Mouse (Mus musculus): Measurements from ENCODE around the gene Crip1. TPM values are rescaled to one million over a fixed set of nuclear protein-coding genes. Genes with fewer than 3 reads are reported as not detected.
A peak's percentile ranks its signal among the peaks of the same experiment; 100 is the strongest.

Gene Crip1
- polyA plus RNA-seq (2014; fragmentation: Nextera tagmentation; extraction: Ambion mirVana) = 408 and 507 TPM in 2 replicates

DNA sequence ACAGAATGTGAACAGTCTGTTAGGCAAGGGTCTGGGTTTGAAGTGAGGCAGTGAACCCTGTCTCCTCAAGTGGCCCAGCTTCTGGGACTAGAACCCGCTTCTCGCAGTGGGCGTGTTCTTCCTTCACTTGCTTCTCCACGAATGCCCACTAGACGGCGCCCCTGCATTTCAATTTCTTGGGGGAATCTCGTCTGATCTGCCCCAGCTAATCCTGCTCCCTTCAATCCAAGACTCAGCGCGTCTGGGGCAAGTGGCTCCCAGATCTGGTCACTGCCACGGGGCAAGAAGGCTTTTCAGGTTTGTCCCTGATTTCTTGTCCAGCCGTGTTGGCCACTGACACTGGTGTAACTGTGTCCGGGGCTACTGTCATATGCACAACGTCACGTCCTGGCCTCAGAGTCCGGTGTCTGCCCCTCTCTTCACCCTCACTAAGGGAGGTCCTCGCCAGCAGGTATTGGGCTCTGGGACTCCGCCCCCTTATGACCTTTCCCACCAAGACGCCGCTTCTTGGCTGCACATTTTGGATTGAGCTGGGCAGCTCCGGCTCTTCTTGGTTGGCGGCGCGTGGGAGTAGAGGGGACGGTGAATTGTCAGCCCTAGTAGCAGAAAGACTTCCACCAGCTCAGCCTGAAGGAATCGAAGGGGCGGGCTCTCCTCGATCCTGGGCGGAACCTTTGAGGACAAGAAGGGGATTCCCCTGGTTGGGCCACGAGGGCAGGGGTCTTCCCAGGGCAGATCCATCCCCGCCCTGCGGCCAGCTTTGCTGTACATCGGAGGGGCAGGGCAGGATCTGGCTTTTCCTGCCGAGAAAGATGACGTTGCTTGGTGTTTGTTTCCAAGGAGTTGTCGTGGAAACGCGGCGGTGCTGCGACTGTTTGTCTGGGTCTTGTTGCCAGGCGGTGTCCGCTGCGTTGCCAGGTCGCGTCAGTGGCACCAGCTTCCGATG, at the start of gene Crip1:
Crip1 (plus strand) TSS at position 205 of the 946 bp plus-strand sequence.
- Histone ChIP-seq H3K9me3 (ENCODE audit: control insufficient read depth, low read length) (no peaks in the 10 kb centered on the region), H3K4me1 (ENCODE audit: control insufficient read depth, insufficient read depth, low read length) (peaks cover 15% of the 10 kb centered on the region), H3K4me2 (ENCODE audit: low read depth, low read length) (peak within 1 kb of the TSS; percentile 44), H3K27me3 (replicated peaks; ENCODE audit: control insufficient read depth, insufficient read depth, low read length) (peaks cover 34% of the 10 kb centered on the region), H3K27ac (replicated peaks; ENCODE audit: low read depth, low read length) (no peak within 1 kb of the TSS), H3K4me3 (ENCODE audit: low read depth, low read length) (peak within 1 kb of the TSS; percentile 15), H3K9ac (ENCODE audit: low read depth, low read length) (peak within 1 kb of the TSS; percentile 49), H3K36me3 (ENCODE audit: control insufficient read depth, insufficient read depth, low read length) (no peaks in the 10 kb centered on the region; the same call in 1 of the 2 replicates)
- DNase-seq (ENCODE audit: low spot score) = peak; percentile 76
- WGBS = 11% methylated on average over 44 of the region's 45 CpGs
- ATAC-seq (ENCODE audit: low read depth) = peak; percentile 4; the same call in 1 of the 2 replicates

GRCm38 (mm10) chr12:113097040-113097439, 49.1 kb upstream of the Crip1 start:
- no peaks in the 10 kb centered on the region for H3K27me3 ChIP-seq (replicated peaks; ENCODE audit: control insufficient read depth, insufficient read depth, low read length)
- ATAC-seq (ENCODE audit: low read depth) (no peak), DNase-seq (ENCODE audit: low spot score) (no peak)
- H3K36me3 ChIP-seq (ENCODE audit: control insufficient read depth, insufficient read depth, low read length) = no peaks in the 10 kb centered on the region
- H3K9me3 ChIP-seq (ENCODE audit: control insufficient read depth, low read length) = no peaks in the 10 kb centered on the region
- peak overlapping the region; percentile 90; the same call in 1 of the 2 replicates for H3K4me3 ChIP-seq (ENCODE audit: low read depth, low read length)
- no peak overlapping the region for H3K27ac ChIP-seq (replicated peaks; ENCODE audit: low read depth, low read length)
- WGBS = 83% methylated on average over 5 of the region's 5 CpGs
- H3K9ac ChIP-seq (ENCODE audit: low read depth, low read length) = peak overlapping the region; percentile 98
- H3K4me2 ChIP-seq (ENCODE audit: low read depth, low read length) = peak overlapping the region; percentile 84
- H3K4me1 ChIP-seq (ENCODE audit: control insufficient read depth, insufficient read depth, low read length) = peaks cover 12% of the 10 kb centered on the region

DNA sequence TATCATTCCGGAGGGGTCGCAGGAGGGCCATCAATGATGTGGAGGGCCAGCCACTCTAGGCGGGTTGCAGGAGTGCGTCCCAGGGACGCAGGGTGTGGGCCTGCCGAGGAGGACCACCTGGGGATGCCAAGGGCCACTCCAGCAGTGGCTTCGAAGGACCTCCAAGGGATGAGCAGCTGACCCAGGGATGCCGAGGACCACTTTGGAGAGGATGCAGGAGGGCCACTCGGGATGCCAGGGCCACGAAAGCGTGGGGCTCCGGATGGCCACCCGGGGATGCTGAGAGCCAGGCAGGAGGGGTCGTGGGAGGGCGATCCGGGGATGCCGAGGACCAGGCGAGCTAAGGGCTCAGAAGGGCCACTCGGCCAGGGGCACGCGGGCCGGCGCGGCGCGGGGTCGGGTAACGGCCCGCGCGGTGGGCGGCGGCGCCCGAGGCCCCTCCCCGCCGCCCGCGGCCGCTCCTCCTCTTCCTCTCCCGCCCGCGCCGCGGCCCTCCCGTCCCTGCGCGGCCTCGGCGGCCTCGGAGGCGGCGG, 48.3 kb upstream of the Crip1 start, which contains the start of gene Mta1:
Mta1 (plus strand) TSS at position 530 of the 533 bp plus-strand sequence.
- no peaks in the 10 kb centered on the region for H3K9me3 ChIP-seq (ENCODE audit: control insufficient read depth, low read length)
- H3K4me3 ChIP-seq (ENCODE audit: low read depth, low read length) = peak within 1 kb of the TSS; percentile 90
- peak; percentile 81 for DNase-seq (ENCODE audit: low spot score)
- peaks cover 12% of the 10 kb centered on the region for H3K4me1 ChIP-seq (ENCODE audit: control insufficient read depth, insufficient read depth, low read length)
- peak within 1 kb of the TSS; percentile 88 for H3K27ac ChIP-seq (replicated peaks; ENCODE audit: low read depth, low read length)
- peak within 1 kb of the TSS; percentile 98 for H3K9ac ChIP-seq (ENCODE audit: low read depth, low read length)
- ATAC-seq (ENCODE audit: low read depth) = peak; percentile 68
- WGBS = 3% methylated on average over 14 of the region's 53 CpGs
- H3K27me3 ChIP-seq (replicated peaks; ENCODE audit: control insufficient read depth, insufficient read depth, low read length) = no peaks in the 10 kb centered on the region
- H3K36me3 ChIP-seq (ENCODE audit: control insufficient read depth, insufficient read depth, low read length) = peaks cover under 1% of the 10 kb centered on the region; the same call in 1 of the 2 replicates
- H3K4me2 ChIP-seq (ENCODE audit: low read depth, low read length) = peak within 1 kb of the TSS; percentile 84

DNA sequence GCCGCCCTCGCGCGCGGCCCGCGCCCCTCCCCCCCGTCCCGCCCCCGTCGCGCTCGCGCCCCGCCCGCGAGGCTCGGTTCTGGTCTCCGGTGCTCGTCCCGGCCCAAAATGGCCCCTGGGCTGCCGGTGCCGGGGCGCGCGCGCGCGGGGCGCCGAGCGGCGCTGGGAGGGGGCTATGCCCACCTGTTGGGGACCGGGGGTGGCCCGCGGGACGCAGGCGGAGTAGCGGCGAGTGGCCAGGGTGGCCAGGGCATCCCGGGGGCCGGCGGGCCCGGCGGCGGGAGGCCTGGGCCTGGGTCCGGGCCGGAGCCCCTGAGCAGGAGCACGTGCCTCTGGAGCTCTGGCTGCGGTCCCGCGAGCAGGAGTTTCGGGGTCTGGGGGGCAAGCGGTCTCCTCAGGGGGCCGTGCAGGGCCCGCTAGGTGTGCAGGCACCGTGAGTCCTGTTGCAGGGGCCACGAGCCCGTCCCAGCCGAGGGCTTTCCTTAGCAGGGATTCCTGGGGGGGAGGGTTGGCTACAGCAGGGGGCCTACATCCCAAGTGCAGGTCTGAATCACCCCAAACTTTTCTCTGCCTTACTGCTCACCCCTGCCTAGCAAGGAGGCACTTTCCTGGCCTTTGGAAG, 47.5 kb upstream of the Crip1 start:
- H3K4me3 ChIP-seq (ENCODE audit: low read depth, low read length) = peak overlapping the region; percentile 90
- peak overlapping the region; percentile 76 for H3K4me2 ChIP-seq (ENCODE audit: low read depth, low read length)
- ATAC-seq (ENCODE audit: low read depth) (peak; percentile 16), DNase-seq (ENCODE audit: low spot score) (no peak)
- H3K4me1 ChIP-seq (ENCODE audit: control insufficient read depth, insufficient read depth, low read length) = peaks cover 12% of the 10 kb centered on the region
- H3K9me3 ChIP-seq (ENCODE audit: control insufficient read depth, low read length) = no peaks in the 10 kb centered on the region
- H3K9ac ChIP-seq (ENCODE audit: low read depth, low read length) = peak overlapping the region; percentile 98
- 2% methylated on average over 11 of the region's 60 CpGs for whole genome bisulfite sequencing
- peaks cover 6% of the 10 kb centered on the region; the same call in 1 of the 2 replicates for H3K36me3 ChIP-seq (ENCODE audit: control insufficient read depth, insufficient read depth, low read length)
- H3K27me3 ChIP-seq (replicated peaks; ENCODE audit: control insufficient read depth, insufficient read depth, low read length) = no peaks in the 10 kb centered on the region
- peak overlapping the region; percentile 88 for H3K27ac ChIP-seq (replicated peaks; ENCODE audit: low read depth, low read length)

DNA sequence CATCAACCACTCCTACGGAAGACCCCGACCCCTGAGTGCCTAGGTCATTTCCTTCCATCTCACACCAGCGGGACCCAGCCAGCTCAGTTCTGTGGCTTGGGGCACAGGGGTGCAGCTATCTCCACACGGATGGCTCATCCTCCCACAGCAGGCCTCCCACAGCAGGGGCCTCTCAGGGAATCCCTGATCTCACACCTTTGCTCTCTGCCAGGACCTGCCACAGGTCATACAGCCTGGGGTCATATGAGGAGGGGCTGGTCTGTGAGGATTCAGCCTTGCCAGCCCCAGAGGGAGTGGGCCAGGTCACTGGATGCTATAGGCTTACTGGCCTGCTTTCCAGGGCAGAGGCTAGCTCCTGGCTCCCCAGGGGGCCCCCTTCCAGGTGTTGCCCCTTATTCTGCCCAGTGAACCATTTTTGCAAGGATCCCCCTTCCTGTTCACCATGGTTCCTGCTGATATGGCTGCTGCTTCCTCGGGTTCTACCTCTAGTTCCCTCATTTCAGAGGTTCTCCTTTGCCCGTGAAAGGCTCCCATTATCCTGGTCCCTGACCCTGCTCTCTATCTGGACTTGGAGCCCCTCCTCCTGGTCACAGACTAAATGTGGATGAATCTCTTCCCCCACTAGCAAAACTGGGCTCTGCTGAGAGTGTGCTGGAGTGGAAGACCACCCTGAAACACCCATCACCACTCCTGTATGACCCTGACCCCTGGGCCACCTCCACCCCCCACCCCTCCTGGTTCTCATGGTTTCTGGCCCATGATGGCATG, 46.5 kb upstream of the Crip1 start:
- ATAC-seq (ENCODE audit: low read depth) = no peak
- peaks cover 12% of the 10 kb centered on the region for H3K4me1 ChIP-seq (ENCODE audit: control insufficient read depth, insufficient read depth, low read length)
- H3K36me3 ChIP-seq (ENCODE audit: control insufficient read depth, insufficient read depth, low read length) = peaks cover 11% of the 10 kb centered on the region; the same call in 1 of the 2 replicates
- no peaks in the 10 kb centered on the region for H3K27me3 ChIP-seq (replicated peaks; ENCODE audit: control insufficient read depth, insufficient read depth, low read length)
- 15% methylated on average over 6 of the region's 6 CpGs for WGBS
- no peak for DNase-seq (ENCODE audit: low spot score)
- H3K27ac ChIP-seq (replicated peaks; ENCODE audit: low read depth, low read length) = no peak overlapping the region
- peak overlapping the region; percentile 98 for H3K9ac ChIP-seq (ENCODE audit: low read depth, low read length)
- H3K4me3 ChIP-seq (ENCODE audit: low read depth, low read length) = peak overlapping the region; percentile 90
- peak overlapping the region; percentile 76 for H3K4me2 ChIP-seq (ENCODE audit: low read depth, low read length)
- H3K9me3 ChIP-seq (ENCODE audit: control insufficient read depth, low read length) = no peaks in the 10 kb centered on the region

DNA sequence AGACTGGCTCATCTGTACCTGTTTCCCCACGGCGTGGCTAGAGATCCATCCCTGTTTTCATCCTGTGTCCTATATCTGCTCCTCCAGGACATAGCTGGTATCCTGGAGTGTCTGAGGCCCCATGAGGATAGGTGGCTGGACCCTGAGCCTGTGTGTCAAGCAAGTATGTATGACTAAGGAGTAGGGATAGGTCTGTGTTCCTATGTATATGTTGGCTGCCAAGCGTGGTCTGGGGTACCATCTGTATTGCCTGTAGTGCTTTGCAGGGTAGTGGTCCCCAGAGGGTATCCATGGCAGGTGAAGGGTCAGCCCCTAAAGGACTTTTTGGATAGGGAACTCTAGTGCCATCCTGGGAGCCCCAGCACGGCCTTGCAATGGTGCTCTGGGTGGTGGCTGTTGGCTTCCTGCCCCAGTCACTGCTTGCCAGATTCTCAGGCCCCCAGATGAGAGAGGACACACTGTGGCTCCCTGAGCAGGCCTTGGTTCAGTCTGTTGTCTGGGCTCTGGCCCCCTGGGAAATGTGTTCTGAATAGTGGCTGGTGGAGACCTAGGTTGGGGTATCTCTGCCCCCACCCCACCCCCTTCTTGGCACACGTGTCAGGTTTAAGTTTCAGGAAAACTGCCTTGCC, 45.6 kb upstream of the Crip1 start:
- no peaks in the 10 kb centered on the region for H3K27me3 ChIP-seq (replicated peaks; ENCODE audit: control insufficient read depth, insufficient read depth, low read length)
- H3K36me3 ChIP-seq (ENCODE audit: control insufficient read depth, insufficient read depth, low read length) = peaks cover 11% of the 10 kb centered on the region; the same call in 1 of the 2 replicates
- H3K27ac ChIP-seq (replicated peaks; ENCODE audit: low read depth, low read length) = no peak overlapping the region
- no peaks in the 10 kb centered on the region for H3K9me3 ChIP-seq (ENCODE audit: control insufficient read depth, low read length)
- H3K9ac ChIP-seq (ENCODE audit: low read depth, low read length) = 0 out of 2 replicates have a peak overlapping the region, but pooled peaks have one; percentile 25
- H3K4me1 ChIP-seq (ENCODE audit: control insufficient read depth, insufficient read depth, low read length) = peaks cover 12% of the 10 kb centered on the region
- no peak overlapping the region for H3K4me2 ChIP-seq (ENCODE audit: low read depth, low read length)
- ATAC-seq (ENCODE audit: low read depth) (no peak), DNase-seq (ENCODE audit: low spot score) (no peak)
- H3K4me3 ChIP-seq (ENCODE audit: low read depth, low read length) = no peak overlapping the region
- 75% methylated on average over 5 of the region's 5 CpGs for WGBS

- WGBS = 78% methylated on average over 9 of the region's 9 CpGs
- no peak overlapping the region for H3K27ac ChIP-seq (replicated peaks; ENCODE audit: low read depth, low read length)
These were observed 44.7 kb upstream of the Crip1 start for GRCm38 (mm10) chr12:113101251-113101960.

More at GRCm38 (mm10) chr12:113101251-113101960, 44.7 kb upstream of the Crip1 start:
- H3K36me3 ChIP-seq (ENCODE audit: control insufficient read depth, insufficient read depth, low read length) = peaks cover 11% of the 10 kb centered on the region; the same call in 1 of the 2 replicates
- no peak overlapping the region for H3K9ac ChIP-seq (ENCODE audit: low read depth, low read length)
- no peak overlapping the region for H3K4me2 ChIP-seq (ENCODE audit: low read depth, low read length)
- no peak overlapping the region for H3K4me3 ChIP-seq (ENCODE audit: low read depth, low read length)
- H3K27me3 ChIP-seq (replicated peaks; ENCODE audit: control insufficient read depth, insufficient read depth, low read length) = no peaks in the 10 kb centered on the region
- H3K9me3 ChIP-seq (ENCODE audit: control insufficient read depth, low read length) = no peaks in the 10 kb centered on the region
- DNase-seq (ENCODE audit: low spot score) (no peak), ATAC-seq (ENCODE audit: low read depth) (no peak)
- peaks cover 12% of the 10 kb centered on the region for H3K4me1 ChIP-seq (ENCODE audit: control insufficient read depth, insufficient read depth, low read length)

Measured in embryonic facial prominence, embryonic 14.5 days (tissue).